Mouse (Mus musculus) heart, embryonic 16.5 days (tissue): ENCODE data around the gene Rinl. TPM values are rescaled to one million over a fixed set of nuclear protein-coding genes. Genes with fewer than 3 reads are reported as not detected.

Source experiments
- ATAC-seq: fragments of 200-750 bp; cut with Nextera tagmentation; replicated peaks from 2 replicates; pipeline ENCODE4 v1.8.0; 2017; ENCODE audit warnings: moderate number of reproducible peaks; ENCODE audit not compliant: insufficient read depth, low FRiP score; ENCODE audit errors: extremely low read depth
- H3K27ac ChIP-seq: fragments of 300-500 bp; sonication (generic); 2 replicates; pipeline ENCODE4 v1.5.1; 2014; ENCODE audit warnings: mild to moderate bottlenecking, low read length, control low read depth, moderate library complexity
- H3K27me3 ChIP-seq: fragments of 300-500 bp; sonication (generic); 2 replicates; pipeline ENCODE4 v1.6.1; 2014; ENCODE audit warnings: low read length, mixed read lengths; ENCODE audit not compliant: control insufficient read depth, insufficient read depth
- H3K36me3 ChIP-seq: fragments of 300-500 bp; sonication (generic); 2 replicates; pipeline ENCODE4 v1.6.1; 2014; ENCODE audit not compliant: control insufficient read depth, insufficient read depth
- H3K4me1 ChIP-seq: fragments of 300-500 bp; sonication (generic); 2 replicates; pipeline ENCODE4 v1.6.1; 2014; ENCODE audit warnings: low read length, mixed read lengths; ENCODE audit not compliant: control insufficient read depth, insufficient read depth
- H3K4me2 ChIP-seq: fragments of 300-500 bp; sonication (generic); 2 replicates; pipeline ENCODE4 v1.6.1; 2014; ENCODE audit warnings: low read depth, mild to moderate bottlenecking, control low read depth, low read length
- H3K4me3 ChIP-seq: fragments of 300-500 bp; sonication (generic); 2 replicates; pipeline ENCODE4 v1.5.1; 2014; ENCODE audit warnings: mild to moderate bottlenecking, control low read depth, low read length
- H3K9ac ChIP-seq: fragments of 300-500 bp; sonication (generic); 2 replicates; pipeline ENCODE4 v1.6.1; 2014; ENCODE audit warnings: low read length, control low read depth
- H3K9me3 ChIP-seq: fragments of 300-500 bp; sonication (generic); replicated peaks from 2 replicates; pipeline ENCODE4 v1.6.1; 2016; ENCODE audit warnings: low read length; ENCODE audit not compliant: control insufficient read depth
- WGBS: fragments of 180-500 bp; shearing (Covaris S2); extraction: QIAGEN DNeasy Blood & Tissue Kit; methylation state at CpG from one replicate; pipeline ENCODE4 v1.1.7; 2014; 5-methylcytosine and 5-hydroxymethylcytosine counted together
- polyA plus RNA-seq: library from polyadenylated mRNA; unstranded; fragments of >200 nt; fragmentation: Nextera tagmentation; extraction: Ambion mirVana; gene quantifications from 2 replicates; pipeline ENCODE4 v1.2.1, GENCODE M21; 2015

The Rinl gene
- polyA plus RNA-seq, 1 experiment from 2014 or later = 11.1 TPM

- H3K9ac ChIP-seq = peak overlapping the region; percentile 2; the same call in 1 of the 2 replicates
Observed at GRCm38 (mm10) chr7:28816920-28817319, 28.2 kb downstream of the Rinl start.

GRCm38 (mm10) chr7:28817524-28817923 is 28.8 kb downstream of the Rinl start:
- WGBS = 53% methylated on average over 6 of the region's 6 CpGs
- Histone ChIP-seq H3K4me2 (no peak overlapping the region), H3K27me3 (no peaks in the 10 kb centered on the region), H3K4me1 (peaks cover 52% of the 10 kb centered on the region), H3K36me3 (peaks cover 93% of the 10 kb centered on the region), H3K4me3 (no peak overlapping the region), H3K9me3 (no peaks in the 10 kb centered on the region), H3K27ac (no peak overlapping the region), H3K9ac (no peak overlapping the region)
- ATAC-seq = no peak

More at GRCm38 (mm10) chr7:28816920-28817319, 28.2 kb downstream of the Rinl start:
- no peak overlapping the region for H3K4me2 ChIP-seq
- H3K27ac ChIP-seq = no peak overlapping the region
- H3K36me3 ChIP-seq = peaks cover 87% of the 10 kb centered on the region
- H3K9me3 ChIP-seq = no peaks in the 10 kb centered on the region
- WGBS = 87% methylated on average over 10 of the region's 10 CpGs
- no peak for ATAC-seq
- H3K4me1 ChIP-seq = peaks cover 58% of the 10 kb centered on the region
- H3K27me3 ChIP-seq = no peaks in the 10 kb centered on the region
- H3K4me3 ChIP-seq = no peak overlapping the region

- Histone ChIP-seq H3K27ac (no peak overlapping the region), H3K9ac (no peak overlapping the region), H3K4me3 (no peak overlapping the region), H3K4me2 (no peak overlapping the region), H3K27me3 (no peaks in the 10 kb centered on the region), H3K9me3 (no peaks in the 10 kb centered on the region), H3K4me1 (peaks cover 48% of the 10 kb centered on the region), H3K36me3 (peaks cover 91% of the 10 kb centered on the region)
- 78% methylated on average over 4 of the region's 4 CpGs for WGBS
- no peak for ATAC-seq
Observed at GRCm38 (mm10) chr7:28817957-28818356, 29.2 kb downstream of the Rinl start.

GRCm38 (mm10) chr7:28818436-28818835 is 29.7 kb downstream of the Rinl start:
- no peak overlapping the region for H3K27ac ChIP-seq

GRCm38 (mm10) chr7:28818861-28819452 is 30.2 kb downstream of the Rinl start:
- Histone ChIP-seq H3K36me3 (peaks cover 81% of the 10 kb centered on the region), H3K9me3 (no peaks in the 10 kb centered on the region), H3K4me2 (no peak overlapping the region), H3K9ac (no peak overlapping the region), H3K27ac (no peak overlapping the region), H3K4me3 (no peak overlapping the region), H3K4me1 (peaks cover 42% of the 10 kb centered on the region), H3K27me3 (no peaks in the 10 kb centered on the region)
- ATAC-seq = no peak
- WGBS = 69% methylated on average over 4 of the region's 4 CpGs

More at GRCm38 (mm10) chr7:28818436-28818835, 29.7 kb downstream of the Rinl start:
- Histone ChIP-seq H3K9ac (no peak overlapping the region), H3K9me3 (no peaks in the 10 kb centered on the region), H3K4me2 (no peak overlapping the region), H3K4me3 (no peak overlapping the region), H3K27me3 (no peaks in the 10 kb centered on the region), H3K4me1 (peaks cover 43% of the 10 kb centered on the region), H3K36me3 (peaks cover 86% of the 10 kb centered on the region)
- WGBS = 82% methylated on average over 16 of the region's 18 CpGs
- no peak for ATAC-seq

GRCm38 (mm10) chr7:28819571-28819970 is 30.8 kb downstream of the Rinl start:
- Histone ChIP-seq H3K9me3 (no peaks in the 10 kb centered on the region), H3K9ac (no peak overlapping the region), H3K27ac (no peak overlapping the region; the same call in 1 of the 2 replicates), H3K27me3 (no peaks in the 10 kb centered on the region), H3K4me1 (peaks cover 46% of the 10 kb centered on the region), H3K4me2 (no peak overlapping the region), H3K36me3 (peaks cover 74% of the 10 kb centered on the region), H3K4me3 (no peak overlapping the region)
- 83% methylated on average over 4 of the region's 4 CpGs for WGBS
- ATAC-seq = no peak

- H3K27me3 ChIP-seq = no peaks in the 10 kb centered on the region
- H3K4me1 ChIP-seq = peaks cover 46% of the 10 kb centered on the region
- H3K27ac ChIP-seq = peak overlapping the region; percentile 47
- H3K4me3 ChIP-seq = no peak overlapping the region
- no peak for ATAC-seq
- 52% methylated on average over 12 of the region's 12 CpGs for WGBS
- no peaks in the 10 kb centered on the region for H3K9me3 ChIP-seq
- peaks cover 64% of the 10 kb centered on the region for H3K36me3 ChIP-seq
- H3K9ac ChIP-seq = 0 out of 2 replicates have a peak overlapping the region, but pooled peaks have one; percentile 7
- no peak overlapping the region for H3K4me2 ChIP-seq
Observed at GRCm38 (mm10) chr7:28820358-28821260, 31.8 kb downstream of the Rinl start.

- H3K9me3 ChIP-seq = no peaks in the 10 kb centered on the region
- no peaks in the 10 kb centered on the region for H3K27me3 ChIP-seq
- peaks cover 58% of the 10 kb centered on the region for H3K36me3 ChIP-seq
- H3K9ac ChIP-seq = no peak overlapping the region
- H3K4me3 ChIP-seq = no peak overlapping the region
- no peak for ATAC-seq
- H3K4me1 ChIP-seq = peaks cover 45% of the 10 kb centered on the region
- peak overlapping the region; percentile 47; the same call in 1 of the 2 replicates for H3K27ac ChIP-seq
- H3K4me2 ChIP-seq = no peak overlapping the region
- 45% methylated on average over 10 of the region's 10 CpGs for WGBS
Observed at GRCm38 (mm10) chr7:28821261-28821831, 32.6 kb downstream of the Rinl start.
